Mouse (Mus musculus) forebrain, embryonic 14.5 days (tissue): Measurements from ENCODE around the gene Gpa33. TPM values are rescaled to one million over a fixed set of nuclear protein-coding genes. Genes with fewer than 3 reads are reported as not detected.

Experiments used
- ATAC-seq: fragments of 200-750 bp; cut with Nextera tagmentation; 2 replicates; pipeline ENCODE4 v1.8.0; 2017; ENCODE audit warnings: mild to moderate bottlenecking, moderate library complexity
- DNase-seq: peaks from one replicate; pipeline ENCODE4 v3.0.0-alpha.2; 2015; ENCODE audit warnings: low spot score
- H3K27ac ChIP-seq: fragments of 300-500 bp; sonication (generic); 2 replicates; pipeline ENCODE4 v1.5.1; 2014; ENCODE audit warnings: low read depth, mild to moderate bottlenecking, control low read depth, low read length, moderate library complexity
- H3K27me3 ChIP-seq: fragments of 300-500 bp; sonication (generic); replicated peaks from 2 replicates; pipeline ENCODE4 v1.6.1; 2014; ENCODE audit warnings: low read length, control low read depth, mixed read lengths; ENCODE audit not compliant: control insufficient read depth, insufficient read depth
- H3K36me3 ChIP-seq: fragments of 300-500 bp; sonication (generic); 2 replicates; pipeline ENCODE4 v1.6.1; 2014; ENCODE audit warnings: low read length, control low read depth; ENCODE audit not compliant: control insufficient read depth, insufficient read depth
- H3K4me1 ChIP-seq: fragments of 300-500 bp; sonication (generic); 2 replicates; pipeline ENCODE4 v1.6.1; 2014; ENCODE audit warnings: antibody characterized with exemption, low read length, control low read depth; ENCODE audit not compliant: control insufficient read depth, insufficient read depth
- H3K4me2 ChIP-seq: fragments of 300-500 bp; sonication (generic); 2 replicates; pipeline ENCODE4 v1.6.1; 2014; ENCODE audit warnings: mild to moderate bottlenecking, control low read depth, low read length
- H3K4me3 ChIP-seq: fragments of 300-500 bp; sonication (generic); 2 replicates; pipeline ENCODE4 v1.5.1; 2014; ENCODE audit warnings: low read depth, low read length, control low read depth
- H3K9ac ChIP-seq: fragments of 300-500 bp; sonication (generic); 2 replicates; pipeline ENCODE4 v1.6.1; 2014; ENCODE audit warnings: mild to moderate bottlenecking, low read length, control low read depth, moderate library complexity
- H3K9me3 ChIP-seq: fragments of 300-500 bp; sonication (generic); replicated peaks from 2 replicates; pipeline ENCODE4 v1.6.1; 2016; ENCODE audit warnings: low read length, control low read depth, mixed read lengths; ENCODE audit not compliant: control insufficient read depth
- WGBS: fragments of 180-500 bp; shearing (Covaris S2); extraction: QIAGEN DNeasy Blood & Tissue Kit; methylation state at CpG from one replicate; pipeline ENCODE4 v1.1.7; 2014; 5-methylcytosine and 5-hydroxymethylcytosine counted together
- polyA plus RNA-seq: library from polyadenylated mRNA; unstranded; fragments of >200 nt; fragmentation: Nextera tagmentation; extraction: Ambion mirVana; gene quantifications from 2 replicates; pipeline ENCODE4 v1.2.1, GENCODE M21; 2014

Gene Gpa33
- not detected in 2 replicates for polyA plus RNA-seq

DNA sequence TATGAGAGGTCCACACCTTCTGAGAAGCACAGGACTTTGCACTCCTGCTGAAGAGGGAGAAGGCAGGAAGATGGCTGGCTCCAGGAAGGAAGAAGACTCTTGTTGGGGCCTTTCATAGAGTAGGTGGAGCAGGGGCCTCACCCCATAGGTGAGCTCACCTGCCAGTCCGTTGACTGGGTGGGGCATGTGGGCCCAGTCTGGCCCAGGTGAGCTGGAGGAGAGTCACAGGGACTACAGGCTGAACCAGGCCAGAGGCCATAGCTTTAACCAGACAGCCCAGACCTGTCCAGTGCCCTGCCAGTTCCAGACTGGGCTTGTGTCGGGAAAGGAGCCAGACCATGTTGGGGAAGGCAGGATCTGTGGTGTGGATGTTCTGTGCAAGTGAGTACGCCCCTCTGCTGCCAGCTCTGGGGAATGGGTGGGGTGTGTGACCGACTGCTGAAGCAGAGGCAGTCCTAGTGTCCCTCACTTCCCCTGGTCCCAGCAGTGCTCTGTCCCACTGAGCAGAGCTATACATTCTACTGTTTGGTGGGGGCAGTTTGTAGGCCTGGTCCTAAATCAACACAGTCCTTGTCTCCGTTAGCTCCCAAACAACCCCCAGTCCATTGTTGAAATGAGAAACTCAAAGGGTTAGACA lies at the start of gene Gpa33:
Gene Gpa33 (plus strand): TSS at position 15 of the 637 bp plus-strand sequence.
- Histone ChIP-seq H3K9ac (no peak within 1 kb of the TSS), H3K4me1 (no peaks in the 10 kb centered on the region), H3K4me3 (no peak within 1 kb of the TSS), H3K27ac (no peak within 1 kb of the TSS), H3K4me2 (no peak within 1 kb of the TSS), H3K27me3 (no peaks in the 10 kb centered on the region), H3K9me3 (no peaks in the 10 kb centered on the region), H3K36me3 (no peaks in the 10 kb centered on the region)
- ATAC-seq (no peak), DNase-seq (no peak)
- WGBS = 89% methylated on average over 5 of the region's 5 CpGs

DNA sequence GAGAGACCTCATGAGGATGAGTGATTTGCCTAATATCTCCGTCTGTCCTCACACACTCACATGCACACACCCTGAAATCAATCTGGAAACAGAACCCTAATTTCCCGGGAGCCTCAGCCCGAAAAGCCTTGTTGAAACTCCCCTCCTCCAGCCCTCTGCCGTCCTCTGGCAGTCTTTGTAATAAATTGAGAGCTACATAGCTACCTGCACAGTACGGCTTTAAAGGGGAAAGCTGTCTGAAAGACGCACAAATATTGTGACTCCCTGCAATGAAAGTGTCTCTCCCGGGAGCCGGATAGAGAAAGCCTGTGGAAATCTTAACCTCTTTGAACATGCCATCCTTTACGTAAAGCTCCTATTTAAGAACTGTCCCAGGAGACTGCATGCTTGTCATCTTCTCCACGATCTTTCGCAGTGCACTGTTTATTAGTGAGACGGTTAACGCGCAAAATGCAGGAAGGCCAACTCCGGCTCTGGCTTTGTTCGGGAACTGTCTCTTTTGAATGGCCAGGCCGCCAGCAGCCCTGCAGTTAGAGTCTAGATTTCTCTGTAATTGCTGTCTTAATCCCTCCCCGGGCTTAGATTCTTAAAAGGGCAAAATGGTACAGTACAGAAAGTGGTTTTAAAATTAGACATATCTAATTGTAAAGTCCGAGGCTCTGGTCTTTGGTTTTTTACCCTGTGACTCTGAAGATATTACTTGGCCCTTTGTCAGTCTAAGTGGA lies 41.4 kb upstream of the Gpa33 start:
- Histone ChIP-seq H3K27me3 (no peaks in the 10 kb centered on the region), H3K27ac (no peak overlapping the region), H3K36me3 (no peaks in the 10 kb centered on the region), H3K4me1 (no peaks in the 10 kb centered on the region), H3K4me2 (no peak overlapping the region), H3K4me3 (no peak overlapping the region), H3K9me3 (no peaks in the 10 kb centered on the region), H3K9ac (peak overlapping the region; percentile 25; the same call in 1 of the 2 replicates)
- ATAC-seq = peak; percentile 29; the same call in 1 of the 2 replicates
- WGBS = 42% methylated on average over 19 of the region's 19 CpGs
- DNase-seq = peak; percentile 61

DNA sequence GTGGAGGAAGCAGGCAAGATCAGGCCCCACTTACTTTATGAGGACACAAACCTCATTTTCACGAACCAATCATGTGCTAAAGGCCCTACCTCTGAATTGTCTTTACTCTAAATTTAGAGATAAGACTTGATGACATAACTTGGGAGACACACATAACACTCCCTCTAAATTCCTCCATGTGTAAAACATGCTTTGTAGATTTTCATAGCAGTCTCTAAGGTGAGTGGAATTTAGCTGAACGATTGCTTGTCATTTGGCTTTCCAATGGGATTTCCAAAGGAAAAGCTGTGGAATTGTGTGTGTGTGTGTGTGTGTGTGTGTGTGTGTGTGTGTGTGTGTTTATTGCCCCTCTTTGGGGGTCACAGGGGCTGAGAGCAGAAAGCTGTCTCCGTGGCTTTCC lies 40.7 kb upstream of the Gpa33 start:
- Histone ChIP-seq H3K4me2 (no peak overlapping the region), H3K27me3 (no peaks in the 10 kb centered on the region), H3K27ac (no peak overlapping the region), H3K36me3 (no peaks in the 10 kb centered on the region), H3K9me3 (no peaks in the 10 kb centered on the region), H3K4me3 (no peak overlapping the region), H3K4me1 (no peaks in the 10 kb centered on the region), H3K9ac (no peak overlapping the region)
- ATAC-seq (no peak), DNase-seq (no peak)
- WGBS = 83% methylated on average over 3 of the region's 3 CpGs

DNA sequence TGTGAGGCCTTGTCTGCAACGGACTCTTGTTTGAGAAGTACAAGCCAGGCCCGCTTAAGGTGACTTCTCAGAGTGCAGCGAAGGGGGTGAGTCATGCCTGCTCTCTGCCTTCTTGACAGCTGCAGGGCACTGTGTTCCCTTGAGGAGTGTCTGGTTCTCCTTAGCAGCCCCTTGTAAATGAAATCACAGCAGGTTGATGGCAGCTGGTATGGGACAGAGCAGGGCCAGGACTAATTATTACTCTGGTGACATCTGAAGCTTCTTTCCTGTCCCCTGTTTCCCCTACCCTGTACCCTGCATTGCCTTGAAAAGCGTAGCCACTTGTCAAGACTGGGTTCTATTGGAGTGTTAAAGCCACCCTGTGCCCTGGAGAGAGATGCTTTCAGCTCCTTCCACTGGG lies 40.3 kb upstream of the Gpa33 start:
- Histone ChIP-seq H3K27me3 (no peaks in the 10 kb centered on the region), H3K9me3 (no peaks in the 10 kb centered on the region), H3K36me3 (no peaks in the 10 kb centered on the region), H3K27ac (no peak overlapping the region), H3K9ac (no peak overlapping the region), H3K4me3 (no peak overlapping the region), H3K4me2 (no peak overlapping the region), H3K4me1 (no peaks in the 10 kb centered on the region)
- DNase-seq (no peak), ATAC-seq (no peak)
- 80% methylated on average over 4 of the region's 4 CpGs for WGBS

DNA sequence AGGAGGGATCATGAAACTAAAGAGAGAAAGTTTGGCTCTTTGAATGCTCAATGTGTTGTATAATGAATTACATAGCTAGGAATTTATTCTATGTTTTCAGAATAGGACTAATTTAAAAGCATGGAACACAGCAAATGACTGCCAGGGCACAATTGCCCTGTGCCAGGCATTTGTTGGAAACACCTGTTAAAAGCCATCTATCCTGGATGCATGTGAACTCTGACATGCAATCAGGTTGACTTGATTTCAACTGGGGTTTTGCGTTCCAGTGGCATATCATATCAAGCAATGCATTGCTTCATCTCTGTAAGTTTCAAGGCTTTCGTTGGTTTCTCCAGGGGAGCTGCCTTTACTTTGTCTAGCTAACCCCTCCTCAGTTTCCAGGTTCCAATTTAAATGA lies 39.7 kb upstream of the Gpa33 start:
- Histone ChIP-seq H3K9ac (no peak overlapping the region), H3K27me3 (no peaks in the 10 kb centered on the region), H3K4me3 (no peak overlapping the region), H3K36me3 (no peaks in the 10 kb centered on the region), H3K9me3 (no peaks in the 10 kb centered on the region), H3K4me1 (no peaks in the 10 kb centered on the region), H3K4me2 (no peak overlapping the region), H3K27ac (no peak overlapping the region)
- no peak for ATAC-seq
- no peak for DNase-seq
- 93% methylated on average over 2 of the region's 2 CpGs for WGBS

DNA sequence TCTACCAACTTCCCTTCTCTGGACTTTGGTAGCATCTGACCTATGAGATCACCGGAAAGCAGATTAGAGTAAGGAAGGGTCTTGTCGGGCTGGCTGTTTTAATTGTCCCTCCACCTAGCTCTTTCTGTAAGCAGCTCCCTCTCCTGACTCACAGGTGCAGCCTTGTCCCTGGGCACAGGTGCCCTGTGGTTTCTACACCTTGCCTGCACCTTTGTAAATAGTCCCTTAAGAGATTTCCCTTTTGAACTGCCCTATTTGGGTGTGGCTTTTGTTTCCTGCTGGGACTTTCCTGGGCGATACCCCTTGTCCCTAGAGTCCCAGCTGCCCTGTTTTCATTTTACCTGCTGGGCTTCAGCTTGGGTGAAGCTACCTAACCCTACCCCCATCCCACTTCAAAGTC lies 35.6 kb upstream of the Gpa33 start:
- H3K4me2 ChIP-seq = no peak overlapping the region
- ATAC-seq (no peak), DNase-seq (no peak)
- H3K27me3 ChIP-seq = no peaks in the 10 kb centered on the region
- H3K27ac ChIP-seq = no peak overlapping the region
- 89% methylated on average over 3 of the region's 3 CpGs for WGBS
- no peaks in the 10 kb centered on the region for H3K4me1 ChIP-seq
- no peaks in the 10 kb centered on the region for H3K9me3 ChIP-seq
- no peak overlapping the region for H3K9ac ChIP-seq
- H3K36me3 ChIP-seq = no peaks in the 10 kb centered on the region
- no peak overlapping the region for H3K4me3 ChIP-seq

DNA sequence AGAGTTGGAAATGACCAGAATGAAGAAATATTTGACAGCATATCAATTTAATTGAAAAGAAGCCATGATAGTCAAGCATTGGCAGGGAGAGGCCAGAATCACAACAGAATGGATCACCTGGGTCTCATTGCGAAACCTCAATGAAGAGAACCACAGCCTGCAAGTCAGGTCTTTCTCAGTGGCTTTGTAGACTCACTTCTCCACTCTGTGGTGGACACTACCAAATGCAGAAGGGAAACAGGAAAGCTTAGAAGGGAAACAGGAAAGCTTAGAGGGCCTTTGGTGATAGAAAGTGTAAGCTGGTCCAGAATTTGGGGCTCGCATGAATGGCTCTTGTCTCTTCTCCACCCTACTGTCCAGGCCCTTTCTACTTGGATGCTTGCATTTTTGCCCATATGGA lies 31.9 kb upstream of the Gpa33 start:
- DNase-seq (no peak), ATAC-seq (no peak)
- Histone ChIP-seq H3K36me3 (no peaks in the 10 kb centered on the region), H3K4me2 (no peak overlapping the region), H3K4me1 (no peaks in the 10 kb centered on the region), H3K9me3 (no peaks in the 10 kb centered on the region), H3K9ac (no peak overlapping the region), H3K4me3 (no peak overlapping the region), H3K27me3 (no peaks in the 10 kb centered on the region), H3K27ac (no peak overlapping the region)
- WGBS = 94% methylated on average over 2 of the region's 2 CpGs

DNA sequence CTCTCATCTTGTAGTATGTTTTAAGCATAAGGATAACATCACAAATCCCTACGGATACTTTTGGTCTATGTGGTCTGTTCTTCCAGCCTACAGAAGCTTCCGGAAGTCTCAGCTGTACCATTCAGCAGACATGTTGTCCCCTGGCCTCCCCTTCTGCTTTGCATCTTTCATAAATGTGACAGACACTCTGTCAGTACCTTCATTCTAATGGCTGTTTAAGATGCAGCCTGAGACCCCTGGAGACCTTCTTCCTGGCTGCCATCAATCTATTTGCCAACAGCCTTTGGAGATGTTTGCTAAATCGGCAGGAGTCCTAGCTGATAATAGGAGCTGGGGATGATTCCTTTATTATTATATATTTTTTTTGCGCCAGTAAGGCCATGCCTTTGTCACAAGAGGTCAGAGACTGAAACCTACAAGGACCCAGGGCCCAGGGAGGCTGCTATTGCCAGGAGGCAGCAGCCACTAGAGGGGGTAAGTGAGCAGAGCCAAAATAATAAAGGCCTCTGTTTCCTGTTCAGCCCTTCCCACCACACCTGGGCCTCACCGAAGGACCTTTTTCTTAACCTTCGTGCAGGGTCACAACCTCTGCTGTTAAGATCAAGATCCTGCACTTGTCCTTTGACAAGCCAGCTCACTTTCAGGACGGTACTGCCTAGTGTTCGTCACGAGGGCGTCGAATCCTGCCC lies 27.0 kb upstream of the Gpa33 start:
- 76% methylated on average over 11 of the region's 11 CpGs for WGBS
- no peak for ATAC-seq
- Histone ChIP-seq H3K4me3 (no peak overlapping the region), H3K4me2 (no peak overlapping the region), H3K4me1 (no peaks in the 10 kb centered on the region), H3K9ac (no peak overlapping the region), H3K27ac (no peak overlapping the region), H3K27me3 (no peaks in the 10 kb centered on the region), H3K9me3 (no peaks in the 10 kb centered on the region), H3K36me3 (no peaks in the 10 kb centered on the region)
- DNase-seq = peak; percentile 15

DNA sequence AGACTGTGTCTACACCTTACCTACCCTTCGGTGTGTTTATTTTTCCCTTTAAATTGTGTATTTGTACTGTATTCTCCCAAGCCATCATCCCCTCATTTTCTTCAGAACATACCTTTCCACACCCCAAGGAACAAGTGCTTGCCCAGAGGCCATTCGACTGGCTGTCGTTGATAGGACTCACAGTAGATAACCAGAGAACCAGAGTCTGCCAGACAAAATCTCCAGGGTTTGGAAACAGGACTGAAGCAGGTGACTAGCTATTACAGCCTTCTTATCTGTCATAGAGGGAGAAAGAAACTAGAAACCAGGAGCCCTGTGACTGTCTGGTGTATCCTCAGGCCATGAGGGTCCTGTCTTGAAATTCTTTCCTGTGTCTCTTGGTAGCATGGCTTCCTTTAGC lies 25.2 kb upstream of the Gpa33 start:
- no peaks in the 10 kb centered on the region for H3K36me3 ChIP-seq
- H3K4me1 ChIP-seq = no peaks in the 10 kb centered on the region
- H3K27ac ChIP-seq = no peak overlapping the region
- no peak overlapping the region for H3K4me2 ChIP-seq
- no peak for ATAC-seq
- no peak overlapping the region for H3K9ac ChIP-seq
- H3K9me3 ChIP-seq = no peaks in the 10 kb centered on the region
- no peak overlapping the region for H3K4me3 ChIP-seq
- DNase-seq = no peak
- WGBS = 94% methylated on average over 3 of the region's 3 CpGs
- no peaks in the 10 kb centered on the region for H3K27me3 ChIP-seq
